Mouse (Mus musculus): ENCODE data around the gene Alkbh7.
A peak's percentile ranks its signal among the peaks of the same experiment; 100 is the strongest.

Gene Alkbh7

DNA sequence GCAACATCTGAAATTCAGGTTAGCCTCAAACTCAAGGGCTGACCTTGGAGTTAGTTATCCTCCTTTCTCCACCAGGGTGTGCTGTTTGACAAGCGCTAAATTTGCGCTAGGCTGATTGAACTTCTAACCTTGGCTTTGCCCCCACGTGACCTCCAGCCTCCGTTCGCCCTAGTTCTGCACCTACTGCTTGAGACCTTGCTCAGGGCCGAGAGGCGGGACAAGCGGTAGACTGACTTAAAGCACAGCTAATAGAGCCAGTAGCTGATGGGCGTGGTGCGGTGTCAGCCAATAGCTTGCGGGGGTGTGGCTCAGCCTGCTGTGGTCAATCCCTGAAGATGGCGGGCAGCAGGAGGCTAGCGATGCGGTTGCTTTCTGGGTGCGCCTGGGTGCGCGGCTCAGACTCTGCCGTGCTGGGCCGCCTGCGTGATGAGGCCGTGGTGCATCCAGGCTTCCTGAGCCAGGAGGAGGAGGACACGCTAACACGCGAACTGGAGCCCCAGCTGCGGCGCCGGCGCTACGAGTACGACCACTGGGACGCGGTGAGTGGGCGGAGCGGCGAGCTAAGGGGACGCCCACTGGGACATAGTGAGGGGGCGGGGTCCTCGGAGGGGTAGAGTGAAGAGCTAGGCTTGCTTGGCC is at the start of gene Alkbh7:
TSS of gene Alkbh7 (plus strand) at position 311 of the 639 bp plus-strand sequence.
- DNase-seq = peak; percentile 96 to 98

DNA sequence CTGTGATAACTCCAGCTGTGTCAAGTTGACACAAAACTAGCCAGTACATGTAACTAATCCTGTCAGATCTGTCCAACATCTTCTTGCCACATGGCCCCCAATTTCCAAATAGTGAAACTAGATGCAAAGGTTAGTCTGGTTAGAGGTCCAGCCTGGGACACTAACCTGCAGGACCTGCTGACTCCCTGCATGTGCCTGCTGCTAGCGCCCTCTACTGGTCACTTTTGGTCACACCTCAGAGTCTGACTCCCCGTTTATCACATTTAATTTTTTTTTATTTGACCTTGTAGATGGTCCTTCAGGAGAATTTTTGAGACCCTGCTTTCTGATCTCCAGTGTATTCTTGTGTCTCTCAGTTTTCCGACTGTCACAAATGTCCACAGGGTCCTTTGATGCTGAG is 46.2 kb upstream of the Alkbh7 start:
- peak; percentile 67 for DNase-seq

DNA sequence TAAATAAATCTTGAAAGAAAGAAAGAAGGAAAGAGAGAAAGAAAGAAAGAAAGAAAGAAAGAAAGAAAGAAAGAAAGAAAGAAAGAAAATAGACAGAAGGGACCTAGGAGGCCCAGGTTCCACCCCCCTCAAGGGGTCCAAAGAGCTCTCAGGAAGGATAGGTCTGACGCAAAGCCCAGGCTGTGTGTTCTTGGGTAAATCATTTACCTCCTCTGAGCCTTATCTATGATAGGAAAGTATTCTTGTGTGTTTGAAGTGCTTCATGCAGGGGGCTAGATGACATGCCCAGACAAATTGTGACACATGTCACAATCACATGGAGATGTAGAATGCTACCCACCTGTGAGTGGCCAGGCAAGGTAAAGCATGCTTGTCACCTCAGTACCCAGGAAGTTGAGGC is 44.5 kb upstream of the Alkbh7 start:
- no peak for DNase-seq

DNA sequence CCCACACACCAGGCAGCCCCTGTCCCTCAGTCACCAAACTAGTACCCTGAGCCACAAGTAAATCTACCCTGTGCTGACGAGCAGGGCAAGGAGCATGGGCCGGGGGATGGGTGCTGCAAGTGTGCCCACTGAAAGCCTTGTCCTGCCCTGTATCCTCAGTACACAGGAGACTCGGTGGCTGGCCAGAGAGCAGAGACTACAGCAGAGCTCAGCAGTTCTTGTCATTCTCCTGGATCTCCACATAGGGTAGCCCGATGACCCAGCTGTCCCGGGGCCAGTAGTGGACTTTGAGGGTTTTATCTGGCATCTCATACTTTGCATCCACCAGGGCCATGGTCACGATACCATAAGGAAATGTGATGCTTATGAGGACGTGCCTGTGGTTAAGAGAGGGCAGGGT is 42.3 kb upstream of the Alkbh7 start:
- no peak for DNase-seq

DNA sequence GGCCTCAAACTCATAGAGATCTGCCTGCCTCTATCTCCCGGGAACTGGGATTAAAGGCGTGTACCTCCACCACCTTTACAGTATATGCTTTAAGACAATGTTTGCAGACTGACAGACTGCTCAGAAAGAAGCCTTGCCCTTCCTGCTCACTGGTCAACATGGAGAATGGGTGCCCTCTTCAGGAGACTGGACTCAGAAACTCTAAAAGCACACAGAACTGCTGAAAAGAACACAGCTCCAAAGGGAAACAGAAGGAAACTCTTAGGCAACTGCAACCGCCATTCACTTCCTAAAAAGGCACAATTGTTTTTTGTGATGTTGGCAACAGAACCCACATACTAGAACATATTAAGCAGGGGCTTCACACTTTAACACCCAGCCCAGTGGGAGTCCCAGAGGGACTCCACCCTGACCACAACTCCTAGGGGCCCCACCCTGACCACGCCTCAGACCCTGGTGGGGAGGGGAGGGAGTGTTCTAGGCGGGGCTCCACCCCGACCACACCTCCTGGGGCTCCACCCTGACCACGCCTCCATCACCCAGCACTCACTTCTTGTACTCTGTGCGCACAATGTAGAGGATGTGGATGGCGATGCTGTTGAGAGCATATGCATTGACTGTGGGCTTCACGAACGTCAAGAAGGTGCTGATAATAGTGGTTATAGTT is 39.2 kb upstream of the Alkbh7 start:
- peak; percentile 12 to 17 for DNase-seq

DNA sequence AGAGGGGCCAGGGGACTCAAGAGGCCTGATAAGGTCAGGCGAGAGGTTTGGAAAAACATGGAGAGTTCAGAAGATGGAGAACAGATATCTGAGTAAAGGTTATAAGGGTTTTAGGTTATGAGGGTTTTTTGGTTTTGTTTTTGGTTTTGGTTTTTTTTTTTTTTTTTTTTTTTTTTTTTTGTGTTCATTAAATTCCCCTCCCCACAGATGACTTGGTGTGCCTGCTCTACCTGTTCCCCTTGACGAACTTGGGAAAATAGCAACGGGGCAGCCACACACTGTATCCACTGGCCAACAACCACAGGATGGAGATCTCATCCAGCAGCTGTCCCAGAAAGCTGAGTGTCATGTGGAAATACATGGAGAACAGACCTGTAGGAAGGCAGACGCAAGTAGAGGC is 38.5 kb upstream of the Alkbh7 start:
- DNase-seq = no peak

DNA sequence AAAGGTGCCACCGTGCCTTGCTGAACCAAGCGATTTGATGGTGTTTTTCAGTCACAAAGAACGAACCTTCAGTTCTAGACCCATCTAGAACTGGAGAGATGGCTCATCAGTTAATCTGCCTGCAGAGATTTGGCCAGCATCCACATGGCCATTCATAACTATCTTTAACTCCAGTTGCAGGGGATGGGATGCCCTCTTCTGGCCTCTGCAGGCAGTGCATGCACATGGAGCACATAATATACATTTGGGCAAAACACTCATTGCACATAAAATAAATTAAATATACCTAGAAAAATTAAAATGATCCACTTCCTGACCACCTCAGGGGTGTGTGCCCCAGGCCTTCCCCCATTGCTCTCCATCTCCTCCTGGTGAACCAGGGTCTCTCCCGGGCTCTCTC is 35.3 kb upstream of the Alkbh7 start:
- peak in 1 of 2 experiments; percentile 9 for DNase-seq

DNA sequence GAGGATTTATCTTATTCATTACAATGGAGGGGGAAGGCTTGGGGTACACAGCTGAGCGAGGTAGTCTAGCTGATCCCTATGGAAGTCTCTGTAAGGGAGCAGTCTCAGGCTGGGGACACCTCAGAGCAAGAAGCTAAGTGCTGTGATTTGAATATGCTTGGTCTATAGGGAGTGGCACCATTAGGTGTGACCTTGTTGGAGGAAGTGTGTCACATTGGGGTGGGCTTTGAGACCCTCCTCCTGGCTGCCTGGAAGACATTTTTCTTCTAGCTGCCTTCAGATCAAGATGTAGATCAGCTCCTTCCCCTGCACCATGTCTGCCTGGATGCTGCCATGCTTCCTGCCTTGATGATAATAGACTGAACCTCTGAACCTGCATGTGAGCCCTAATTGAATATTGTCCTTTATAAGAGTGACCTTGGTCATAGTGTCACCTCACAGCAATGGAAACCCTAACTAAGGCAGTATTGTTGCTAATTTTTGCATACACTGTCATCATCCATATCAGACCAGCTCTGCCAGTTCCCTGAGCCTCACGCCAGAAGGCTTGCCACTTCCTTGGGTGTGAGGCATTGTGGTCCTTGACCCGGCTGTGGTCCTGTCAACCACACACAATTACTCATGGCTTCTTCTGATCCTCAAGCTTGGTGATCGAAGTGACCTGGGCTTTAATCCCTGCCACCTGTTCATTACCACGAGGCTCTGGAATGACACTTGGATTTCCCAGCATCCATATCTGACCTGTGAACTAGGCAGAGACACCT is 34.3 kb upstream of the Alkbh7 start:
- no peak for DNase-seq

DNA sequence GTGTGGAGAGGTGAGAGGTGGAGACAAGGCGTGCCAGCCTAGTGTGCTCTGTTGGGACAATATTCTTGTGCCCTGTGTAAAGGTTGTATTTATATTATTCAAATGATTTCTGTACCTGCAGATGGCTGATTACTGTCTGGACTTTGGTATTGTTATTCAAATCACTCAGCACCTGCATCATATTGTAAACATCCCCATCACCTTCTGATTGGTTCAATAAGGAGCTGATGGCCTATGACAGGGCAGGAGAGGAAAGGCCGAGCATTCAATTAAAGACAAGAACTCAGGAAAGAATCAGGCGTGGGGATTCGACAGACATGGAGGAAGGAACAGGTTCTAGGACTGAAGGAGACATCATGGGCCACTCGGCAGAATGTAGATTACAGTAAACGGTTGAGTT is 33.5 kb upstream of the Alkbh7 start:
- DNase-seq = no peak

DNA sequence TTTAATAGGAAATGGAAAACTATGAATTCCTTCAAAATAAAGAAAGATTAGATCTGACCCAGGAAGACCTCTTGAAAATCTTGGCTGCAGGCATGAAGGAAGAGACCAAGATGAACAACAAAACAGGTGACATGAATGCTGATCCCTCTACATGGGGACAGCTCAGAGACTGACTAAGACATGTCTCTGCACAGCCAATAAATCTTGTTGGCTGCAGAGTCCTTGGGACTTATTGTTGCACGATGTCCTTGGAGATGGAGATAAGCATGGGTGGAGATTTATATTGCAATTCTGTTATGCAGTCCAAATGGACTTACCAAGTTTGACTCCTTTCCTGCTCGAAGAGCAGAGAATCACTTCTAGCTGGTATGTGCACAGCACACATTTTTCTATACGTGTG is 27.8 kb upstream of the Alkbh7 start:
- no peak for DNase-seq

DNA sequence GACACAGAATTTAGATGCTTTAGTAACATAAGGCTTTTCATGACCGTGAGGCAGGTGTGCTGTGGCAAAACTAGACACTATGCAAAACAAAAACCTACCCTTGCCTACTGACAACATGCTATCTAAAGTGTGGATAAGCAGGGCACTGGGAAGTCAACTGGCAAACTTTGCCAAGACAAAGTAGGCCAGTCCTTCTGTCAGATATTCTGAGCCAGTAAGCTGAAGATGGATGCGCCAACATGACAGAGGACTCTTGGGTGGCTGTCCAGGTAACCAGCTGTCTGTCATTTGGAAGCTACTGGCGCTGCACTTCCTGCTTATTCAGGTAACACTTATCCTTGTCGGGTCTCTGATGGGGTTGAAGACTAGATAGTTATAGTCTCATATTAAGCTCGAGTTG is 27.1 kb upstream of the Alkbh7 start:
- no peak for DNase-seq

DNA sequence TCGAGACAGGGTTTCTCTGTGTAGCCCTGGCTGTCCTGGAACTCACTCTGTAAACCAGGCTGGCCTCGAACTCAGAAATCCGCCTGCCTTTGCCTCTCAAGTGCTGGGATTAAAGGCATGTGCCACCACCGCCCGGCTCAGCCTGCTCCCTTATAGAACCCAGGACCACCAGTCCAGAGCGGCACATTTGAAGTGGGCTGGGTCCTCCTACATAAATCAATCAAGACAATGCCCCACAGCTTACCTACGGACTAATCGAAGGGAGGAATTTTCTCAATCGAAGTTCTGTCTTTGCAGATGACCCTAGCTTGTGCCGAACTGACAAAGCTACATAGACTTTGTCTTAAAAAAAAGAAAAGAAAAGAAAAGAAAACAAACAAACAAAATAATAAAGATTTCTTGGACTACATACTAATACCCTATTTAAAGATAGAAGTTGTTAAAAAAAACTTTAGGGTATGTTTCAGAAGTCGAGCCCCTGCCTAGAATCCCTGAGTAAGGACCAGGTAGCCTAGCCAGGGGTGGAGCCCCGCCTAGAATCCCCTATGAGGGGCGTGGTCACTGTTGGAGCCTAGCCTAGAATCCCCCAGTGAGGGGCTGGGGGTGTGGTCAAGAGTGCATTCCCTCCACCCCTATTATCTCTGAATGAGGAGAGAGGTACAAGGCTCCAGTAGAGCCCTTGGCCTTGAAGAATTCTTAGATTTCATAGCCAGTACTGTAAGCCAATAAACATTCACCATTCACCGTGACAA is 23.0 kb upstream of the Alkbh7 start:
- DNase-seq = no peak

DNA sequence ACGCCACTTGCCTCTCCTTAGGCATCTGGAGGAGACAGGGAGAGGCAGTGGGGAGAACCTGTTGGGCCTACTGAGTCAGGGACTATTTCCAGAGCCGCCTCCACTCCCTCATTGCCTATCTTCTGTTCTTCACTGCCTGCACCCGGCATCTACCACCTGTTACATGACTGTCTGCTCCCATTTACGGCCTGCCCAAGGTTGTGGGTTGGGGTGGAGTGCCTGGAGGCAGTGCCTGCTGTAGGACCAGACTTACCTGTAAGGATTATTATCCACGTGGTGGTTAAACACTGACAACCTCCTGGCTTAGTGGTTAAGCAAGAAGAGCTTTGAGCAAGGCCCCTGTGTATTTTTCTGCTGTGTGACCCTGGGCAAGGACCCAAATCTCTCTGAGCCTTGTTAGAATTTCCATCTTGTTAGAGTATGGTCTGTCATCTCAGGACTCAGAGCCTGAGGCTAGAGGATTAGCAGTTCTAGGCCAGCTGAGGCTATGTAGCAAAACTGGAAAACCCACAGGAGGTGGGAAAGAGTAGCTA is 22.4 kb upstream of the Alkbh7 start:
- no peak for DNase-seq

DNA sequence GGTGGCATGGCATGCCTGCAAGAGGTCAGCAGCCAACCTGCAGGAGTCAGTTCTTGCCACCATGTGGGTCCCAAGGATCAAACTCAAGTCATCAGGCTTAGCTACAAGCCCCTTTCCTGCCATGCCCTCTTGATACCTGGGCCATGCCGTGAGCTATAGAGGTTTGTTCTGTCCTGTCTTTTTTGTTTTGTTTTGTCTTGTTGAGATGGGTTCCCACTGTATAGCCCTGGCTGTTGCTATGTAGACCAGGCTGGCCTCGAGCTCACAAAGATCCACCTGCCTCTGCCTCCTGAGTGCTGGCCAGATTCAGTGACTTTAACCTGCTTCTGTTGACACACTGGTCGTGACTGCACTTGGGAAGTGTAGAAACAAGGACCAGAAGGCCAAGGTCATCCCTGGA is 21.7 kb upstream of the Alkbh7 start:
- DNase-seq = no peak

DNA sequence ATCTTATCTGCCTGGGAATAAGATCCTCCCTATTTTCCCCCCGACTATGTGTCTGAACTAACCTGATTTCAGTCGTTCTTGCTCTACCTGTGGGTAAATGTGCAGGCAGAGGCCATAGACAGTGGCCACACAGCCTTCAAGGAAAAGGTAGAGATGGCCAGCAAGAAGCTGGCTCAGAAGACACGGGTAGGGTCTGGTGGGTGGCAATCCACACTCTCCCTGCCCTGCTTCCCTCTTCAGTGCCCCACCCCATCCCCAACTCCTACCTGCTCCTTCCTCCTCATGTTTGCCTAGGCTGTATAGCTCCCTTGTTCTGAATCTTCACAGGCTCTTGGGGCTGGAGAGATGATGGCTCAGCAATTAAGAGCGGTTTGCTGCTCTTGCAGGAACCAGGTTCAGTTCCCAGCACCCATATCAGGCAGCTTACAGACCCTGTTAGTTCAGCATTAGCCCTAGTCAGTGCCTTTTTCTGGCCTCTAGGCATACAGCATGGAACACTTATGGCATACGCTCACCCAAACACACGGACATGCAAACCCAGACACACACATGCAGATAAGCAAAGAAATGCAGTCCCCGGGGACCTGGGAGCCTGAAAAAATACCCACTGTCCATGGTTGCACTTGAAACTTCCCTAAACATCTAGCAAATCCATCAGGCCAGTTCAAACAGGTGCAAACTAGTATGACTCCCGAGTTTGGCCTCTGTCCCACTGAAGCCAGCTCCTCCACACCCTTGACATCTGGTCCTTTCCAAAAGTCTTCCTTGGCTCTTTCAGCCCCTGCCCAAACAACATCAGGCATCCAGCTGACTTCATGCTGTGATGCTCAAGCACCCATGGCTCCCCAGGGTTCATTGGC is 20.4 kb upstream of the Alkbh7 start:
- no peak for DNase-seq

DNA sequence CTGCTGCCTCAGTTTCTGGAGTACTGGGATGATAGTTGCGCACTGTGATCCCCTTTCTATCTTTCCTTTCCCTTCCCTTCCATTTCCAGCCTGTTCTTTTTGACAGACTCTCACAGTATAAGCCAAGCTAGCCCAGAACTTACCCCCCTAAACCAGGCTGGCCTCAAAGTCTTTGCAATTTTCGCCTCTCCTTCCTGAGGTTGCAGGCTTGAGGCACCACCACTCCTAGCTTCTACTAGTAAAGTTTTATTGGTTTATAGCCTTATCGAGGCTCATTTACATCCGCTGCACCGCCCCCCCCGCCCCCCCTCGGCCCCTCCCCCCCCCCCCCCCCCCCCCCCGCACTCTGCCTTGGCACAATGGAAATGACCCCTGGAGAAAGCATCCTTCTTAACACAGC is 17.6 kb upstream of the Alkbh7 start:
- DNase-seq = no peak

DNA sequence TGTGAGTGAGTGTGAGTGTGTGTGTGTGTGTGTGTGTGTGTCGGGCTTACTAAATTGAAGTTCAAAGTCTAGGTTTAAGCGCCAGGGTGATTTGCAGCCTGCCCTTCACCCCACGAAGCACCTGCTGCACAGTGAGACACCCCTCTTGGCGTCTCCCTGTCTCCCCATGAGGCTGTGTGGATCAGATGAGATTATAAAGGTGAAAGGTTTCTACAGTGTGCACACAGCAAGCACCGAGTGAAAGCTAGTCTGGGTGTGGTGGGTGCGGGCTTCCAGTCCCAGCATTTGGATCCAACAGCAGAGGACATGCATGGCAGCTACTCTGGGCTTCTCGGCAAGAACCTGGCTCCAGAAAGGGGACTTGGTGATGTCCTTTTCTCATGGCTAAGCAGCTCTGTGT is 16.1 kb upstream of the Alkbh7 start:
- DNase-seq = no peak

DNA sequence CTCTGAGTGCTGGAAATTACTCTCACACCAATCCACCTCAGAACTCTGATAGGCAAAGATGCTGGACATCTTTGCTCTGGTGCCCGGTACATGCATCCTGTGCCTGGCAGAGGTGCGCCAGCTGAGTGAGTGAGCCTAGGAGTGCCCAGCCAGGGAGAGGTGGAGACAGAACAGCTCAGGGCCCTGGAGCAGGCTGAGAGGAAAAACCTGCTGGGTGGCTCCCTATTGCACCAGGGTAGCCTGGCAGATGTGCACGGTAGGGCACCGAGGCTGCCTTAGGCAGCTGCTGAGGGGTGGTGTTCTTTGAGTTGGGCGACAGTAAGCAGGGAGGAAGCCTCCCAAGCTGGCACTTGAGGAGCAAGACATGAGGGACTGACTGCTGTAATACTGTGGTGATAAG is 15.1 kb upstream of the Alkbh7 start, which contains the start of gene Acer1:
TSS of gene Acer1 (minus strand) at position 114 of the 400 bp plus-strand sequence.
- no peak for DNase-seq

DNA sequence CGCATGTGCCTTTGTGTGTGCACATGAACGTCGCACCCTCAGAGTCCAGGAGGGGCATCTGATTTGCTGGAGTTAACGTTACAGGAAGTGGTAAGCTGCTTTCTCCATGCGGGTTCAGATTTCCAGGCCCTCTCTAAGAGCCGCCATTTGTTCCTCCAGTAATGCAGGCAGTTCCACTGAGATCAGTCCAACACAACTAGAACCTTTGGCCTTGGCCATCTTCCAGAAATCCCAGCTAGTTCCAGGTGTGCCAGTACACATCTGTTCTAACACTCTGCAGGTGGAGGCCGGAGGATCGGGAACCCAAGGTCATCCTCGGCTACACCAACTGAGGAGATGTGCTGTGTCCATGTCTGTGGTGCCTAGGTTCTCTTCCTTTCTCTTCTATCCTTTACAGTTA is 12.3 kb upstream of the Alkbh7 start:
- DNase-seq = no peak

DNA sequence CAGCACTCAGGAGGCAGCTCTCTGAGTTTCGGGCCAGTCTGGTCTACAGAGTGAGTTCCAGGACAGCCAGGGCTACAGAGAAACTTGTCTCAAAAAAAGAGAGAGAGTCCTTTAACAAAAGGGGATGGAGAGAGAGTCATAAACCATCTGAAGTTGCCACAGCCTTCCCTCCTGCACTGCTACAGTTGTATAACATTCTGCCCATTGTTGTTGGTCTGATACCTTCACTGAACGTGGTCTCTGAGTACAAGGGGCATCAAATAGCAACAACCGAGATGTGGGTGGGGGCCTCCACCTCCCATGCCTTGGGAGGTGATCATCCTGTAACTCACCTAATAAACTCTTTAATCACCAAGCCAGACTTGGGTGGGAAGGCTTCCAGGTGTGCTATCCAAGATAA is 11.5 kb upstream of the Alkbh7 start:
- DNase-seq = no peak

DNA sequence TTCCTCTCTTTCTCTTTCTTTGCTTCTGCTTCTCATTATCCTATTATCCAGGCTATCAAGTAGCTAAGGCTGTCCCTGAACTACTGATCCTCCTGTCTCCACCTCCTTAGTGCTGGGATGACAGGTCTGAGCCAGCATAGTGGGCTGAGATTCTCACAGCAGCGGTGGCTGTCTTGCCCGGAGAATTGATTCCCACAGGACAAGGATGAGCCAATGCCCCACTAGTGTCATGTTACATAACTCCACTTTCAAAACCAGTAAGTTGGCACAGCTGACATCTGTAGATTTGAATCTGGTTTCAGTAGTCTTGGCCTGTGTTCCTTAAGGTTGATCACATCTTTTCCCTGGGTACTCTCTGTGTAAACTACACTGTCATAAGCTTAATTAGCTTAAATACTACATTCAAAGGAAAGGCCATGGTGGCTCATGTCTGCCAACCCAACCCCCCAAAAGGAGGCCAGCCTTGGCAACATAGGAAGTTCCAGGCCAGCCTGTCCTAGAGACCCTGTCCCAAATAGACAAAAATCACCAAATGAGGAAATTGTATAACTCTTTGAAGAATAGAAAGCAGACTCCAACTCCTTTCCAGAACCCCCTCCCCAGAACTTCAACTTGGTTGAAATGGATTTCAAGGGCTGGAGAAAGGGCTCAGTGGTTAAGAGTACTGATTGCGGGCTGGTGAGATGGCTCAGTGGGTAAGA is 10.9 kb upstream of the Alkbh7 start:
- no peak for DNase-seq
